Mouse (Mus musculus) heart, postnatal 10 days (tissue): ENCODE measurements around the gene Snrnp48. TPM values are rescaled to one million over a fixed set of nuclear protein-coding genes. Genes with fewer than 3 reads are reported as not detected.

Source experiments
- DNase-seq, 2 experiments: peaks; one replicate each; pipeline ENCODE4 v3.0.0; 2021
- intact Hi-C: fragments of 180-260 bp; cut with DNase I; formaldehyde crosslinking; loops from one replicate; pipeline ENCODE4 v1.15.1; 2025
- total RNA-seq, 2 experiments: library from RNA; stranded (reverse); gene quantifications; 2 replicates each; pipeline ENCODE4 v1.2.3; 2021

The Snrnp48 gene
- total RNA-seq: 10 to 100 TPM; 10.7 to 11.0 TPM

GRCm38 (mm10) chr13:38204702-38205482 lies at the start of gene Snrnp48:
Gene Snrnp48 (plus strand): TSS chr13:38204938.
- intact Hi-C loops: loop anchor here (10.0 kb wide), 1 partner anchor 220 kb away; no protein-coding TSS in a partner anchor
- DNase-seq: peak; percentile 91 to 92

- intact Hi-C loops: no loop called here
- DNase-seq: no peak
Measured at GRCm38 (mm10) chr13:38155523-38155922, 49.2 kb upstream of the Snrnp48 start.

GRCm38 (mm10) chr13:38157635-38158034 lies 47.1 kb upstream of the Snrnp48 start:
- peak in 1 of 2 experiments; percentile 10 for DNase-seq
- intact Hi-C loops: no loop called here

GRCm38 (mm10) chr13:38162002-38162401 lies 42.7 kb upstream of the Snrnp48 start:
- peak in 1 of 2 experiments; percentile 16 for DNase-seq
- intact Hi-C loops: no loop called here

- peak; percentile 89 to 91 for DNase-seq
- intact Hi-C loops: no loop called here
Measured at GRCm38 (mm10) chr13:38162668-38163067, 42.1 kb upstream of the Snrnp48 start.

GRCm38 (mm10) chr13:38164932-38165331 lies 39.8 kb upstream of the Snrnp48 start:
- peak; percentile 77 for DNase-seq

GRCm38 (mm10) chr13:38167056-38167455 lies 37.7 kb upstream of the Snrnp48 start:
- intact Hi-C loops: no loop called here
- DNase-seq: no peak

More at GRCm38 (mm10) chr13:38164932-38165331, 39.8 kb upstream of the Snrnp48 start:
- intact Hi-C loops: loop anchor here (2.0 kb wide), 1 partner anchor 14 kb away; the partner anchor contains the start of gene Dsp

- peak; percentile 83 to 86 for DNase-seq
- intact Hi-C loops: loop anchor here (5.0 kb wide), 1 partner anchor 103 kb away; no protein-coding TSS in a partner anchor
Measured at GRCm38 (mm10) chr13:38170707-38171144, 34.0 kb upstream of the Snrnp48 start.

GRCm38 (mm10) chr13:38193406-38193805 lies 11.3 kb upstream of the Snrnp48 start:
- DNase-seq: no peak
- intact Hi-C loops: no loop called here

- DNase-seq: no peak
- intact Hi-C loops: loop anchor here (10.0 kb wide), 1 partner anchor 217 kb away; no protein-coding TSS in a partner anchor
Measured at GRCm38 (mm10) chr13:38201413-38201812, 3.3 kb upstream of the Snrnp48 start.

- no peak for DNase-seq
- intact Hi-C loops: loop anchor here (10.0 kb wide), 1 partner anchor 219 kb away; no protein-coding TSS in a partner anchor
Measured at GRCm38 (mm10) chr13:38204171-38204570, 567 bp upstream of the Snrnp48 start.

- intact Hi-C loops: no loop called here
- no peak for DNase-seq
Measured at GRCm38 (mm10) chr13:38211122-38211521, 6.4 kb downstream of the Snrnp48 start.

- DNase-seq: no peak
- intact Hi-C loops: no loop called here
Measured at GRCm38 (mm10) chr13:38218686-38219085, 13.9 kb downstream of the Snrnp48 start.

GRCm38 (mm10) chr13:38220331-38220730 lies 15.6 kb downstream of the Snrnp48 start:
- DNase-seq: no peak
- intact Hi-C loops: loop anchor here (10.0 kb wide), 2 partner anchors 214 to 364 kb away; no protein-coding TSS in a partner anchor

GRCm38 (mm10) chr13:38230177-38230821 lies 25.6 kb downstream of the Snrnp48 start:
- intact Hi-C loops: no loop called here
- peak; percentile 35 to 37 for DNase-seq

- intact Hi-C loops: no loop called here
- peak in 1 of 2 experiments; percentile 9 for DNase-seq
Measured at GRCm38 (mm10) chr13:38232411-38232810, 27.7 kb downstream of the Snrnp48 start.

GRCm38 (mm10) chr13:38232856-38233625 lies 28.3 kb downstream of the Snrnp48 start:
- DNase-seq: peak; percentile 59 to 70
- intact Hi-C loops: no loop called here

GRCm38 (mm10) chr13:38234651-38235050 lies 29.9 kb downstream of the Snrnp48 start:
- DNase-seq: no peak
- intact Hi-C loops: no loop called here

GRCm38 (mm10) chr13:38235370-38235769 lies 30.6 kb downstream of the Snrnp48 start:
- DNase-seq: no peak
- intact Hi-C loops: no loop called here

- DNase-seq: peak; percentile 56 to 59
- intact Hi-C loops: no loop called here
Measured at GRCm38 (mm10) chr13:38248151-38248550, 43.4 kb downstream of the Snrnp48 start.

GRCm38 (mm10) chr13:38251226-38251625 lies 46.5 kb downstream of the Snrnp48 start:
- DNase-seq: peak; percentile 56 to 59
- intact Hi-C loops: no loop called here
